Mouse (Mus musculus) spleen, adult 12 weeks (tissue): ENCODE results near the gene Ell.
A peak's percentile ranks its signal among the peaks of the same experiment; 100 is the strongest.
"Not testable (repeated sequence)": the region's sequence is repeated elsewhere in the genome, so short reads cannot be mapped to it uniquely, and the experiment has no call there.

Source experiments
- DNase-seq: peaks from one replicate; pipeline ENCODE4 v3.0.0; 2022; ENCODE audit warnings: low spot score

Ell gene

DNA sequence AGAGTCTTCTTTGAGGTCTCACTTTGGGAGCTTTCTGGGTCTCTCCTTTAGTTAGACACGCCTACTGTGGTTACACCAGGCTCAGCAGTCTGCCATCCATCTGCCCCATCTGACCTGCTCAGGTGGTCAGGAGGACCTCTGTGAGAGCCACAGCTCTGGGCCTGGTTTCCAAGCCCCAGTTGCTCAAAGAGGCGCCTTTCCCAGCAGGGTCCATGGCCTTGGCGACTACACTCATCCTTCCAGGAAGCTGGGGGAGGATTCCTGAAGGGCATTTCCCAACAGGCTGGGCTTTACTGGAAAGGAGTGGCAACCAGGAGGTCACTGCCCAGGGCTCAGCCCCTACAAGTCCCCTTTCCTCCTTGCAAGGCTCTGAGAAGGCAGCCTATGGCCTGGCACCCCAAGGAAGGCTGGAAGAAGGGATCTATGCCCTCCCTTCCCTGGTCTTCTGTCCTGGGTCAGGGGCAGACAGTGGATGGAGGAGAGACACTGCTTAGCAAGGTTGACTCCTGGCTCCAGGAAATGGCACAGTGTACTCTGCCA is 25.5 kb downstream of the Ell start:
- no peak for DNase-seq

DNA sequence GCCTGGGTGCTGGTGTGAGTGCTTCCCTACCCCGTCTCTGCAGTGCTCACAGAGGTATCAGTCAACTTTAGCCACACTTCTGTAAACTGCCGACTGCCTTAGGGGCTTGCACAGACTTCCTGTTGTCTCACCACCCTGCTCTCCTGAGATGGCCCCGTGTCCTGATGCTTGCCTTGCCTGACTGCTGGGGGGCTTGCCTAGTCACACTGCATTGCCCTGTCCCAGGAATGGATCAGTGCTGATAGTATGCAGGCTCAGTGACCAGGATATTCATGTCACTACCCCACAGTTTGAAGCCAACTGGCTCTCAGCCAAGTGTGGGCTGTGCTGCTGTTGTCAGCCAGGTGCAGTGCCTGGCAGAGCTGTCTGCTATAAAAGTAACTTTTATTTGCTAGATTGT is 26.3 kb downstream of the Ell start:
- no peak for DNase-seq

DNA sequence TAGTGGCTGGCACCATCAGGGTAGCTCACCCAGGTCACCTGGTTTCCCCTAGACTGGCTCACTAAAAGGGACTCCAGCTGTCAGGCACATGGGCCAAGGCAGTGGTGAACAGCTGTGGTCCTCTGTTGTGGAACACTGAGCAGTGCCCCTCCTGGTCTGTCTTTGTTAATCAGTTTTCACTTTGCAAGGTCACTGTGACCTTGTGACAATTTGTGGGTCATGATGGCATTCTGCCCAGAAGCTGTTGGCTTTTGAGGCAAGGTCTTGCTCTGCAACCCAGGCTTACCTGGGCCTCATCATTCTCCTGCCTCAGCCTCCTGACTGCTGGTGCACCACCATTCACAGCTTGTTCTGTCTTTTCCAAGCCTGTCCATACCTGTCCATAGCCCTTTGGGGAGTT is 31.1 kb downstream of the Ell start:
- no peak for DNase-seq

DNA sequence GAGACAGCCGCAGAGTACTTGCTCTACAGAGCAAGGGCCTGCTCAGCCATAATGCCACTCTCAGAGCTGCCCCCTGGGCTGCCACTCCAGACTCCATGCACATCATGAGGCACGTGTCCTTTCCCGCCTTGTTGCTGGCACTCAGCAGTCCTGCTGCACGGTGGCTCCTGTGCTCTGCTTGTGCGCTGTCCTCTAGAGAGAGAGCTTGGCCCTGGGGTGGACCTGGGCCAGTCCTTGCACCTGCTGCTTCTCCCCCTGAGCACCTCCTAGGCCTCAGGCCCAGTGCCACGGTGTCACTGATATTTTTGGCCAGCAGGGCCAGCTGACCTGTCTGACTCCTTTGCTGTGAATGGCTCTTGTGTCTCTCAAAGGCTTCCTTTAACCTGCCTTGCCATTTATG is 31.7 kb downstream of the Ell start:
- DNase-seq: no peak

DNA sequence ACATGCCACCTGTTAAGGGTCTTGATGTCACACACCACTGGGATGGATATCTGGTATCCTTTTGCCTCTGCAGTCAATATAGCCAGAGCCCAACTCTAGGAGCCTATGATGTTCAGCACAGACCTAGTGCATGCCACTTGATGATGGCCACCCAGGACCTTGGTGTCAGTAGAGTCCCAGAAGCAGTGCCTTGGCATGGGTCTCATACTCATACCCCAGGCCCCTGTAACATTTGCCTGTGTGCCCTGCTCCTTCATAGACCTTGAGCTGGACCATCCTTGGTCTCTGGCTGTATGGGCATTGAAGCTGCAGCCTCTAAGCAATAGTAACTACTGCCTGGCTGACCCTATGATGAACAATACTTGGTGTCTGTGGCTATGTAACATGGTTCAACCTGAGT is 35.0 kb downstream of the Ell start:
- DNase-seq: no peak

DNA sequence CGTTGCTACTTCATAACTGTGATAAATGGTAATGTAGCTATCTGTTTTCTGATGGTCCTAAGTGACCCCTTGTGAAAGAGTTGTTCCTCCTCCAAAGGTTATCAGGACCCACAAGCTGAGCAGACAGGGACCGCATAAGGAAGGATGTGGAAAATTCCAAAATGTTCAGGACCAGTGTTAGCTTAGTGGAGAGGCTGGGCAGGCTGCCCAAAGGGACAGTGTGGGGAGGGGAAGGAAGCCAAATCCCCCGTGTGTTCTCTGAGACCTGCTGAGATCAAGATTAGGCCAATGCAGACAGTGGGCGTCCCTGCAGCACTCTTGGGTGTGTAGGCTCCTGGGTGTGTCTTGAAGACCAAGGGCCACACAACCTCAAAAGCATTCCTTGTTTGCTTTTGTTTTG is 35.7 kb downstream of the Ell start:
- no peak for DNase-seq

DNA sequence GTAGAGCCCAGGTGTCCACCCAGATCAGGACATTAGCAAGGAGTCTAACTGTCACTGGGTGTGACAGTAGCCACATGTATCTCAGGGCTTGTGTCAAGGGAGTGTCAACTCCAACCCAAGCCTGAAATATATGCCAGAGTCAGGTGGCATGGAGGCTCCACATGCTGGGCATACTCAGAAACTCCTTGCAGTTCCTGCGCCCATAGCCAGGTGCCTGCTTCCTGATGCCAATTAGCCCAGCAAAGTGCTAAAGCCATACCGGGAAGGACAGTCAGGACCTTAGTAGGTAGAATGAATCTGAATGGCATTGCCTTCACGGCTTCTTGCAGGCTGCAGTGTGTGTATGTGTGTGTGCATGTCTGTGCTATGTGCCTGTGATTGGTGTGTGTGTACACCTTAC is 38.0 kb downstream of the Ell start:
- DNase-seq: no peak

DNA sequence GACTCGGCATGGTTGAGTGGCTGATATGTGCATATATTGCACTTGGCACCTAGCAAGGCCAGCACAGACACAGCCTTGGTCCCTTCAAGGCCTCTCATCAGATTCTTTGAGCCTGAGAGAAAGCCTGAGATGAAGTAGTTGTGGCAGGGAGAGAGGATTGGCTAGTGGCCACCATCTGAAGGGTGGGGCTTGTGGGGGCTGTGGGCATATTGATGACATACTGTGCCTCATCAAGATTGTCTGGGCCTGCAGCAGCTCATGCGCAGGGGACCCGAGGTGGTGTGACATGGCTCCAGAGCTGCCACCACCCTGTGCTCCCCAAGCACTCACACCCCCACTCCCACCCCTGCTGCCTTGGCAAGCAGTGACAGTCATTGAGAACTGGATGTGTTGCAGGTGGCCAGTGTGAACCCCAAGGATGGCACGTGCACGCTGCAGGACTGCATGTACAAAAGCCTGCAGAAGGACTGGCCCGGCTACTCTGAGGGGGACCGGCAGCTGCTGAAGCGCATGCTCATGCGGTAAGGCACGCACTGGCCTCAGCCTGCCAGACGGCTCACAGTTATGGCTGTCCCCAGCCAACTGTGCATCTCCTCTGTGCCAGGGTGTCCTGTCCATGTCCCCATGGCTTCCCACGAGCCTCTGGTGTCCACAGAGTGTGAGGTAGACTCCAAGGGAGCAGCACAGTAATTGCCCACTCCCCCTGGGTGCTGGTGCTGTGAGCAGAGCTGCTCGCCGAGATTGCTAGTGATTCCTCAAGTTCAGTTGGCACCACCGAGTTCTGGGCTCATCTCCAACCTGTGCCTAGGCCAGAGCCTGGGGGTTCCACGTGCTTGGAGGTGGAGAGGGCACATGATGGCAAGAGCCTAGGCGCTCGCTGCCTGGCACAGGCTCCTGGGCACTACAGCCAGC is 44.5 kb downstream of the Ell start:
- no peak for DNase-seq

DNA sequence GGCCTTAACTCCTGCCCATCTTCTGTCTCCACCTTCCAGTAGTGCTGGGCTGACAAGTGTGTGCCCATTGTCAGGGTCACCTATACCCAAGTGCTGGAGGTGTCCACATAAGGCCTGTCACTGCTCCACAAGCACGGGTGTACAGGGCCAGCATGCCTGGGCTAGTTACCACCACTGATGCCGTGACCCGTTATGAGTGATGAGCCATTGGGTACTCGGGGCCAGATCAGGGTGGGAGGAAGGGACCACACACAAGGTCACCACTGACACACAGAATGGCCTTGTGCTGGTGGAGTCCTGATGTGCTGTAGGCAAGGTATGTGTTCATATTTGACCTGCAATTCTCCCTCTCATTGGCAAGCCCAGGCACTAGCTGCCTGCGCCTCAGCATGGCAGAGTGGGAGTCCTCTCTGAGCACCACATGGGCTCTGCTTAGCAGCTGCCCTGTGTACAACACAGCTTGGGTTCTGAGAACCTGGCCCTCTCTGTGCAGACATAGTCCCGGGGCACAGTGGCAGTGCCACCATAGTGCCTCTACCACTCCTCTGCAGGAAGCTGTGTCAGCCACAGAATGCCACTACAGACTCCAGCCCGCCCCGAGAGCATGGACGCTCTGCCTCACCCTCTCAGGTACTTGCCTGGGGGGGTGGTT is 45.5 kb downstream of the Ell start:
- no peak for DNase-seq

DNA sequence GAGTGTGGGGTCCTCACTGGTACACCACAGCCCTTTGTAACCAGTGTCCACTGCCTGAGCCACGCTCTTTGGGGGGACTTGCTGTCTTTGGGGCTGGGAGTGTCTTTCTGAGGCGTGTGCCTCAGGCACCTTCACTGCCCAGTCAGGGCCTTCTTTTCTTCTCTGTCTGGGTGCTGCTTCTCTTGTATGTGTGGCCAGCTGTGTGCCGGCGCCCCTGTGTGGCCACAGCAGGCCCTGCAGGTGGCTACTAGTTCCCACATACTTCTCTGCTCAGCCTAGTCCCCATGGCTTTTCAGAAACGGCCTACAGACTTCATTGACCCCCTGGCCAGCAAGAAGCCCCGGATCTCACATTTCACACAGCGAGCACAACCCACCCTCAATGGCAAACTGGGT is 46.0 kb downstream of the Ell start:
- DNase-seq: no peak

DNA sequence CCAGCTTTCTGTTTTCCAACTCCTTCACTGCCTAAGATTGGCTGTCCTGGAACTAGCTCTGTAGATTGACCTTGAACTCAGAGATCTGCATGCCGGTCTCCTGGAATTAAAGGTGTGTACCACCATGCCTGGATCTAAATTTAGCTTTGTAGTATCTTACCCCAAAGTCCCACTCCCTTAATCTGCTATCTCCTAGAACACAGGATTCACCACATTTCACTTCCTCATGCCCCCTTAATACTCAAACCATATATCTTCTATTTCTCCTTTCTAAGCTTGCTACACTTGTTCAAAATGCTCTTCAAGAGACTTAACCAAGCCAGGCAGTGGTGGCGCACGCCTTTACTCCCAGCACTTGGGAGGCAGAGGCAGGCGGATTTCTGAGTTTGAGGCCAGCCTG is 48.7 kb downstream of the Ell start:
- DNase-seq: not testable (repeated sequence)

DNA sequence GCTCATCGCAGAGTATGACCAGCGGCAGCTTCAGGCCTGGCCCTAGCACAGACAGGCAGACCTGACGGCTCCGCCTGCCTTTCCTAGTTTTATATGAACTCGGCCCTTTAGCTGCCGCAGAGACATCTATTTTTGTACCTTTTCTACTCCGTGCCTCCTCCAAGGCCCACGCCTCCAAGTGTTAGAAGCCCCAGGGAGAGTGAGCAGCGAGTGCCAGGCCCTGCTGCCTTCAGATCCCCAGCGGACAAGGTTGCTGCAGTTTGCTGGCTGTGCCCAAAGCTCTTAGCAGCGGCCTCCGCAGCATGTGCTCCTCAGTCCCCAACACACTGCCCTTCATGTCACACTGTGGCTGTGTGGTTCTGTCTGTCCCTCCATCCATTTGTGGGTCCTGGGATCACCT is 52.3 kb downstream of the Ell start:
- no peak for DNase-seq

DNA sequence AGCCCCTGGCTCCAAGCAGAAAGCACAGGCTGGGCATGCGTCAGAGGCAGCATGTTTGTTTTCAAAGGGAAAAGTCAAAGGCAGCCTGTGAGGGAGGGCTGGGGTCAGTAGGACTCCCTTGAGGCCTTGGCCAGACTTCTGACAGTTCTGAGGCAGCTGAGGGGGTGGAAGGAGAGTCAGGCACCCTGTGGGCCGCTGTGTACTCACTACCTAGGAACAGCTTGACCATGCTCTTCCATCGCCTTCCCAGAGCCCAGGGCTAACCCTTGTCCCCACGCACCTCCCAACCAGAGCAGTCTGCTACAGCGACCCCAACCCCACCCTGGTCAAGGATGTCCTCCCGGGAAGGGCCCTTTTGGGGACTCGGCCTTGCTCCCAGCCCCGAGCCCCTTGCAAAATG is 53.9 kb downstream of the Ell start:
- DNase-seq: no peak

DNA sequence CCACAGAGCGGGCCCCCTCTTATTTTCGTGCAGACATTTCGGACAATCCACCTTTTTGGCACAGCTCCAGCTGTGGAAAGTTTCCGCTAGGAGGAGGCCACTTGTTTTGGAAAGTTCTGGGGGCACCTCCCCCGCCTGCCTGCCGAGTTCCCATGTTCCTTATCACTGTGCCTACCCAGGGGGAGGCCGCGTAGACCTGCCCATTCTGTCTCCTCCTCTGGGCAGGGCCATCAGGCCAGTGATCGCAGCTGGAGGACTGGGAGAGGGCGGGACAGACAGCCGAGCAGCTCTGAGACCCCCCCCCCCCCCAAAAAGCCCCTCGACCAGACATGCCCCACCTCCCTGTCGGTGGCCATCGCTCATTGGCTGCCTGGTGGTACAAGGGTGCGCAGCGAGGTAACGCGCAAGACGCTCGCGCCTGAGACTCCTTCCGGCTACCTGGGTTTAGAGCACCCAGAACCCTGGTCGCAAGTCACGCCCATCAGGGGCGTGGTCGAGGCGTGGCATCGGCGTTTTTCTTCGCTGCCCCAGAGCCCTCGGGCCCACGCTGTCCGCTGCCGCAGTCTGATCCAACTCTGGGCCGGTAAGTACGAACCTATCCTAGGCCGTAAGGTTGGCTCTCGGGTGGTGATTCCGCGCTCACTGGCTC is 54.8 kb downstream of the Ell start, which contains the start of gene Isyna1:
Gene Isyna1 (plus strand): TSS at position 413 of the 649 bp plus-strand sequence.
- DNase-seq: peak; percentile 67

DNA sequence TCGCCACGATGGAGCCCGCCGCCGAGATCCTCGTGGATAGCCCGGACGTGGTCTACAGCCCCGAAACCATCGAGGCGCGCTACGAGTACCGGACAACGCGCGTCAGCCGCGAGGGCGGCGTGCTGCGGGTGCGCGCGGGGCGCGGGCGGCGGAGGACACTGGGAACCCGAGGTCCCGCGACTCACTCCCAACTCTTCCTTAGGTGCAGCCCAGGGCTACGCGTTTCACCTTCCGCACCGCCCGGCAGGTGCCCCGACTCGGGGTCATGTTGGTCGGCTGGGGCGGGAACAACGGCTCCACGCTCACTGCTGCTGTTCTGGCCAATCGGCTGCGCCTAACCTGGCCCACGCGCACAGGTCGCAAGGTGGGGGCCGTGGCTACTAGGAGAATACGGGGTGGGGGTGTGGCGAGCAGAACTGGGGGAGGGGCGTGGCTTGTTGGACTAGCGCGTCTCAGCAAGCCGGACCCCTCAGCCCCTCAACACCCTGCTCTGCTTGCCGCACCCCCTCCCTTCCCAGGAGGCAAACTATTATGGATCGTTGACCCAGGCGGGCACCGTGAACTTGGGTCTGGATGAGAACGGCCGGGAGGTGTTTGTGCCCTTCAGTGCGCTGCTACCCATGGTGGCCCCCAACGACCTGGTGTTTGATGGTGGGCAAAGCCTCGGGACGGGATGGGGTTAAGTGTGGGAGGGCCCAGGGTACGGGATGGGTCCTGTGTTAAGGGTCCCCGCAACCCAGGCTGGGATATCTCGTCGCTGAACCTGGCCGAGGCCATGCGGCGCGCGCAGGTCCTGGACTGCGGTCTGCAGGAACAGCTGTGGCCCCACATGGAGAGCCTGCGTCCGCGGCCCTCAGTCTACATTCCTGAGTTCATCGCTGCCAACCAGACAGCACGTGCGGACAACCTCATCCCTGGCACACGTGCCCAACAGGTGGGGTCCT is 55.6 kb downstream of the Ell start:
- DNase-seq: no peak

DNA sequence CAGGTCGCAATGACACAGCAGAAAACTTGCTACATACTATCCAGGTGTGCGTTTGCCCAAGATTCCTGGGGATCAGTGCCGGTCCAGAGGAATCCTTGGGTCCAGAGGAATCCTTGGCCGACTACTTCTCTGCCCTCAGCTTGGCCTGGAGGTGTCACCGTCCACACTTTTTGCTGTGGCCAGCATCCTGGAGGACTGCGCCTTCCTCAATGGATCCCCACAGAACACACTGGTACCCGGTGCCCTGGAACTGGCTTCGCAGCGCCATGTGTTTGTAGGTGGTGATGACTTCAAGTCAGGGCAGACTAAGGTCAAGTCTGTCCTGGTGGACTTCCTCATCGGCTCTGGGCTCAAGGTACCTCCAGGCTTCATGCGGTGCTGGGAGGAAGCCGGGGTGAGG is 56.6 kb downstream of the Ell start:
- DNase-seq: no peak

DNA sequence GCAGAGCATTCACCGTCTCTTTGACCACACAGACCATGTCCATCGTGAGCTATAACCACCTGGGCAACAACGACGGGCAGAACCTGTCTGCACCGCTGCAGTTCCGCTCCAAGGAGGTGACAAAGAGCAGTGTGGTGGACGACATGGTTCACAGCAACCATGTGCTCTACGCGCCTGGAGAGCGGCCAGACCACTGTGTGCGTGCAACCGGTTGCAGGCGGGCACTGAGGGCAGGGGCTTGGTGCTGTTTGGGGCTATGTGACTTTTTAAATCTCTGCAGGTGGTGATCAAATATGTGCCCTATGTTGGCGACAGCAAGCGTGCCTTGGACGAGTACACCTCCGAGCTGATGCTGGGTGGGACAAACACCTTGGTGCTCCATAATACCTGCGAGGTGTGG is 57.0 kb downstream of the Ell start:
- no peak for DNase-seq

DNA sequence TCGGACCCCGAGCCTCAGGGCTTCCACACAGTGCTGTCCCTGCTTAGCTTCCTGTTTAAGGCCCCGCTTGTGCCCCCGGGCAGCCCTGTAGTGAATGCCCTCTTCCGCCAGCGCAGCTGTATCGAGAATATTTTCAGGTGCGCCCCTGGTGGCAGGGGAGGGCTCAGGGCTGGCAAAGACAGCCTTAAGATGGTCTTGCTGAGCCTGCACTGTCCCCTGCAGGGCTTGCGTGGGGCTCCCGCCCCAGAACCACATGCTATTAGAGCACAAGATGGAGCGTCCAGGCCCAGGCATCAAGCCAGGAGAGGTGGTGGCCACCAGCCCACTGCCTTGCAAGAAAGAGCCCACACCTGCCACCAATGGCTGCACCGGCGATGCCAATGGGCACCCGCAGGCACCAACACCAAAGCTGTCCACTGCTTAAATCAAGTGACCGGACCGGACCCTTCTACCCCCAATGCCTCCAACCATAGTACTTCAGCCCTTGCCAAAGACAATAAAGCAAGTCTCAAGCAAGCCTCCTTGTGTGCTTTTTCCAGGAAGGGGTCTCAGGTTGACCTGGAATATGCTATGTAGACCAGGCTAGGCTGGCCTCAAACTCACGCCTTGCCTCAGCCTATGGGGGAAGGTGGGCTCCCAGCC is 57.6 kb downstream of the Ell start:
- no peak for DNase-seq

DNA sequence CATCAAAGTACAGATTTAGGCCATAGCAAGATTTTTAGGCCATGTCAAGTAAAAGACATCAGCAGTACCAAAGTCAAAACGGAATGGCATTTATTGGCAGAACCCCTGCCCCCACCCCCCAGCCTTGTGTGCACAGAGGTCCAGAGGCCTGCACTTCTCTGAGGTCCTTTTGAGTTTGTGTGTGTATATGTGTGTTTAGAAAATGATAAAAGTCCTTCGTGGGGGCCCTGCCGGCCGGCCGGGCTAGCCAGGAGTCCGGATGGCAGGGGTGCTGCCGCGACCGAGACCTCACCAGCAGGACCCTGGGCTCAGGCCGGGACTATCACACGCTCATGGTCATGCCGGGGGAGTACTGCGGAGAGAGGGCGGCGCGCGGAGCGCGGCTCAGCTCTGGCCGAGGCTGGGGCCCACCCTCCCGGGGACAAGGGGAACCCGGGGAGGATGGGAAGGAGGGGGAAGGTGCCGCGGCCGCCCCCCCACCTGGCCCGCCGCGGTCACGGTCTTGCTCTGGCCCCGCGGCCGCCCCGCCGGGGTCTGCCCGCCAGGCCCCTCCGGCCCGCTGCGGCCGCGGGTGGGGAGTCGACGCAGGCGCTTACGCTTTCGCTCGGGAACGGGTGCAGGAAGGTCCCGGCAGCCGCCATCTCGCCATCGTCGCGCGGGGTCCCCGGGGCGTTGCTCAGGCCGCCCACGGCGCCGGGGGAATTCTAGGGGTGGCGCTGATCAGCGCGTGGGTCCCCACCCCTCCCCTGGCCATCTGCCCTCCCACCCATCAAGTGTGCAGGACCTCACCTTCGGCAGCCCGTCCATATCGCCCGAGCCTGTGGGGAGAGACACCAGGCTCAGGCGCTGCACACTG is 58.4 kb downstream of the Ell start:
- DNase-seq: no peak

DNA sequence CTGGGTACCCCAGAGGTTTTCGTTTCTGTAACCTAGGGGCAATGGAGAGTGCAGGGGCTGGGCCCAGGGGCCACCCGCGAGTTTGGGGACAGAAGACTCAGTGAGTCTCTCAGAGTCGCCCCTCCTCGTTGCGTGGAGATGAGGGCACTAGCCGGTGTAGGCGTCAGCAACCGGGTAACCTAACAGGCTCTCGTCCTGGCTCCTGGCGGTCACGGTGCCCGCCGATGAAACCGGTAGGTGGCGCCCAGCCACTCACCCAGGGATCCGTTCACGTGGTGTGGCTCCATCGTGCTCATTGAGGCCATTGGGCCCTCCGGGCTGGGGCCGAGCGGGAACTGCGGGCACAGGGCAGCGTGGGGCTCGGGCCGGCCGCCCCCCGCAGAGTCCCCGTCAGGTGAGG is 59.0 kb downstream of the Ell start:
- DNase-seq: no peak
